Mouse (Mus musculus): ENCODE measurements at regions not wholly inside any gene's neighbourhood (a gene's known extent, or its start where the extent isn't known, plus 50 kb on each side); places are given as distances from the start of the nearest gene placed in this dataset.
"Not testable (repeated sequence)": the region's sequence is repeated elsewhere in the genome, so short reads cannot be mapped to it uniquely, and the experiment has no call there.

DNA sequence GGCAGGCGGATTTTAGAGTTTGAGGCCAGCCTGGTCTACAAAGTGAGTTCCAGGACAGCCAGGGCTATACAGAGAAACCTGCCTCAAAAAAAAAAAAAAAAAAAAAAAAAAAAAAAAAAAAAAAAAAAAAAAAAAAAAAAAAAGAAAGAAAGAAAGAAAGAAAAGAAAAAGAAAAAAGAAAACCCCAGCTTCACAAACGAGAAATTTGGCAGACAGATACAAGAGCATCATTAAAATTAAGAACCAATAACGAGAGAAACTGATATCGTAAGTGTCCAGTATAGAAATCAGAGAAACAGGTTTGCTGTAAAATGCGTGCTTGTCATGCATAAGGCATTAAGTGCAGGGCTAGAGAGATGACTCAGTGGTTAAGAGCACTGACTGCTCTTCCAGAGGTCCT lies 228.4 kb upstream of the Jarid2 start:
- peaks cover 20% of the 10 kb centered on the region for H3K4me1 ChIP-seq
- H3K9ac ChIP-seq; H3K4me2 ChIP-seq (replicated peaks); H3K27me3 ChIP-seq; ATAC-seq (ENCODE audit: insufficient number of reproducible peaks, insufficient read depth, low FRiP score, low TSS enrichment); H3K27ac ChIP-seq; H3K4me3 ChIP-seq; H3K36me3 ChIP-seq; H3K9me3 ChIP-seq: not testable (repeated sequence)
- 83% methylated on average over 5 of the region's 5 CpGs for WGBS

DNA sequence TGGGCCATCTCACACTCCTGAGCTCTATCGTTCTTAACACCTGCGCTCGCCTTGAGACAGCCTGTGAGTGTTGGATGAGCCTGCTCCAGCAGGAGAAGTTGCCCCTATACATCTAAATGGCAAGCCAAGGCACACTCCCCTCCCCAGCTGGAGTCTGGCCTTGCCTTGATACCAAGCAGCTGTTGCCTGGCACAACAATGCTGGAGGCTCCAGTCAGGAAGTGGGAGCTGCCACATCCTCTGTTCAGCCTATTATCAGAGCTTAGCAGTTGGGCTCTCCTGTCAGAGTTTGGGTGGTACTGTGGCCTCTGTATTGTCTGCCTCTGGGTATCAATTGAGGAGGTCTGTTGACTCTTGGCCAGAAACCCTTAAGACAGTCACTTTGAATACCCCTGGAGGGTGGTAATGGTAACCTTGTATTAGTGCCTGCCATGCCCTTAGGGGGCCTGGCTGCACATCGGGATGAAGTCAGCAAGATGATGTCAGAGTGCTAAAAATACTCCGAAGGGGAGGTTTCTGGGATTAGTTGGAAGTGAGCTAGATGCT lies 227.4 kb upstream of the Jarid2 start:
- ATAC-seq (ENCODE audit: insufficient number of reproducible peaks, insufficient read depth, low FRiP score, low TSS enrichment): no peak
- no peak overlapping the region for H3K9ac ChIP-seq
- H3K4me3 ChIP-seq: no peak overlapping the region
- no peaks in the 10 kb centered on the region for H3K27me3 ChIP-seq
- no peaks in the 10 kb centered on the region for H3K9me3 ChIP-seq
- 57% methylated on average over 5 of the region's 5 CpGs for WGBS
- H3K36me3 ChIP-seq: no peaks in the 10 kb centered on the region
- peaks cover 11% of the 10 kb centered on the region for H3K4me1 ChIP-seq
- no peak overlapping the region for H3K27ac ChIP-seq
- H3K4me2 ChIP-seq (replicated peaks): no peak overlapping the region

DNA sequence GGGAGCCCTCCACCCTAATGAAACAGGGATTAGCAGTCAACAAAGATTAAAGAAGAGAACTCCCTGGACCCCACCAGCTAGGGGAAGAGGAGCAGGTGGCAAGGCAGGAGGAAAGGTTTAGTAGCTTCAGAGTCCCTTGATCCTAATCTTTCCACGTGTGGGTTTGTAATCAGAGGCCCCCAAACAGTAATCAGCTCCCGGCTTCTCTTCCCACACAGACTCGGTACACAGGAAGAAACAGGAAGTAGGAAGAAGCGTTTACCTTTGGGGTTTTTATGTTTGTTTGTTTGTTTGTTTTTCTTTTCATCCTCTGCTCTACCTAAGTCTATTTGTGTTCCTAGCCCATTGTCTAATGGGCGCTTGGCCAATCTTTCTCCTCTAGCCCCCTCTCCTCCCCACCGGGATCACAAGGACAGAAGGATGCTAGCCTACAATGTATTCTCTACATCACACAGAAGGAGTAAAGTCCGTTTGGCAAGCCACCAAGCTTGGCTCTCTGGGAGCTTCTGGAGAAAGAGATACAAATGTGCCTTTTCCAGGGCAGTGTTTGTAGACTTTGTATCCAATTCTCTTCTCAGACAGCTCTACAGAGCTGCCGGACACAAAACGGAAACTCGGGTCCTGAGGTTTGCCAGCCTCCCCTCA lies 226.5 kb upstream of the Jarid2 start:
- no peak overlapping the region for H3K4me2 ChIP-seq (replicated peaks)
- no peak for ATAC-seq (ENCODE audit: insufficient number of reproducible peaks, insufficient read depth, low FRiP score, low TSS enrichment)
- H3K36me3 ChIP-seq: no peaks in the 10 kb centered on the region
- no peaks in the 10 kb centered on the region for H3K27me3 ChIP-seq
- no peak overlapping the region for H3K27ac ChIP-seq
- peaks cover 10% of the 10 kb centered on the region for H3K4me1 ChIP-seq
- H3K4me3 ChIP-seq: no peak overlapping the region
- 68% methylated on average over 10 of the region's 10 CpGs for WGBS
- H3K9ac ChIP-seq: no peak overlapping the region
- H3K9me3 ChIP-seq: no peaks in the 10 kb centered on the region

DNA sequence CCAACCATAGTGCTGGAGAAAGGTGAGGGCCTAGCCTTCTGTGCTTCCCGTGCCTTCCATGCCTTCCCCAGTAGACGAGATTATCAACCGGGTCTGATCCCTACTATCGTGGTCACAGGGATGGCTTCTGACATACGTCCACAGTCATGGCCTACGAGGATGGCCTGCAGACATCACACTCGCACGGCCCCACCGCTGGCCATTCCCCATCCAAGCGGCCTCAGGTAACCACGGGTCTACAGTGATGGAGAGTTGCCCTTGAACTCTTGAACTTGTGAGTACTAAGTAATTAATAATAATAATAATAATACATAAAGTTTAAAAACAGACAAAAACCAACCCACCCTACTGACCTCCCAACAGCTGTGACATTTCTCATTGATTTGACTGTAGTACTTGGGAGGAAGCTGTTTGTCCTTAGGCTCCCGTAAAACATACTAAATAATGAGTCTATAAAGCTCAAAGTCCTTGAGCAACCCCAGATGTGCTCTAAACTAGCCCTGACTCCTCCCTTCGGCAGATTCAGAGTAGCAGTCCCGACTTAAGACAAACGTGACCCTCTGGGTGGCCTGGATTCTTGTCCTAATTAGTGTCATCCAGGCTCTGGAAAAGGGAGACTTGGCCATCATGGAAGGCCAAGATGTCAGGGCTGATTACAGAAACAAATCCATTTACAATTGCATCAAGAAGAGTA lies 225.9 kb upstream of the Jarid2 start:
- H3K4me1 ChIP-seq: peaks cover 10% of the 10 kb centered on the region; the same call in 1 of the 2 replicates
- H3K4me3 ChIP-seq: no peak overlapping the region
- no peak overlapping the region for H3K27ac ChIP-seq
- no peak for ATAC-seq (ENCODE audit: insufficient number of reproducible peaks, insufficient read depth, low FRiP score, low TSS enrichment)
- 69% methylated on average over 15 of the region's 15 CpGs for WGBS
- H3K9ac ChIP-seq: no peak overlapping the region
- no peak overlapping the region for H3K4me2 ChIP-seq (replicated peaks)
- no peaks in the 10 kb centered on the region for H3K9me3 ChIP-seq
- H3K36me3 ChIP-seq: no peaks in the 10 kb centered on the region
- H3K27me3 ChIP-seq: no peaks in the 10 kb centered on the region

DNA sequence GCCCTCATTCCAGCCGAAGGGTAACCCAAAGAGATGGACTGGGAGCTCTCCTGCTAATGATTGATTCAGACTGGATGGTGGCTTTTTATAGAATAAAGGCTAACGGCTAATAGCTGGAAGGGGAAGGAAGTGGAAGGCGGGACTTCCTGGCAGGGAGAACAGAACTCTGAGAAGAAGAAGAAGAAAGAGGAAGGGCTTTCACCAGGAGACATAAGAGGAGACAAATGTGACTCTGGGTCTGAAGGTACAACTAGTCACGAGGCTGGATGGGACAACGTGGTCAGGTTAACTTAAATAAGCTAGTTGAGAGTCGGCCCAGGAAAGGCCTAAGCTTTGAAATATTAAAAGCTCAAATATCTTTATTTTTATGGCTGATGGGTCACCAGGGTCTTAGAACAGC lies 224.8 kb upstream of the Jarid2 start:
- H3K27me3 ChIP-seq: no peaks in the 10 kb centered on the region
- no peak overlapping the region for H3K27ac ChIP-seq
- H3K4me1 ChIP-seq: peaks cover 11% of the 10 kb centered on the region; the same call in 1 of the 2 replicates
- no peak overlapping the region for H3K9ac ChIP-seq
- no peak overlapping the region for H3K4me3 ChIP-seq
- ATAC-seq (ENCODE audit: insufficient number of reproducible peaks, insufficient read depth, low FRiP score, low TSS enrichment): no peak
- H3K36me3 ChIP-seq: no peaks in the 10 kb centered on the region
- H3K4me2 ChIP-seq (replicated peaks): no peak overlapping the region
- no peaks in the 10 kb centered on the region for H3K9me3 ChIP-seq
- 89% methylated on average over 6 of the region's 6 CpGs for WGBS

DNA sequence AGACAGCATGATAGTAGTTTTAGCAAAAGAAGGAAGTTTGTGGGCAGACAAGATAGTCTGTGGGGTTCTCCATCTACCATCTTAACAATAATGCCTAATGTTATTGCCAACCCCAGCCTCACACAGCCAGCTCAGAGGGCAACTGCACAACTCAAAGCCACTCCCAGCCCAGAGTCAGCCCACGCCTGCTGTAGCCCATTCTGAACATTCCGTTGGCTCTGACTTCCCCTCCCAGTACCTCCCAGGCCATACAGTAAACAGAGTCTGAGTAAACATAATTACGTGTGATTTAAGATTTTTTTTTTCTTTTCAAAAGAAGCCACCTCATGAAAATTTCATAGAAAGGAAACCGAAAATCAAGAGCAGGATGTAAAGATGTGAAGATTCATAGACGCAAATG lies 222.3 kb upstream of the Jarid2 start:
- 57% methylated on average over 5 of the region's 5 CpGs for WGBS
- Histone ChIP-seq H3K27ac (no peak overlapping the region), H3K9ac (no peak overlapping the region), H3K36me3 (no peaks in the 10 kb centered on the region), H3K4me1 (peaks cover 10% of the 10 kb centered on the region; the same call in 1 of the 2 replicates), H3K4me2 (replicated peaks) (no peak overlapping the region), H3K27me3 (no peaks in the 10 kb centered on the region), H3K9me3 (no peaks in the 10 kb centered on the region), H3K4me3 (no peak overlapping the region)
- no peak for ATAC-seq (ENCODE audit: insufficient number of reproducible peaks, insufficient read depth, low FRiP score, low TSS enrichment)

DNA sequence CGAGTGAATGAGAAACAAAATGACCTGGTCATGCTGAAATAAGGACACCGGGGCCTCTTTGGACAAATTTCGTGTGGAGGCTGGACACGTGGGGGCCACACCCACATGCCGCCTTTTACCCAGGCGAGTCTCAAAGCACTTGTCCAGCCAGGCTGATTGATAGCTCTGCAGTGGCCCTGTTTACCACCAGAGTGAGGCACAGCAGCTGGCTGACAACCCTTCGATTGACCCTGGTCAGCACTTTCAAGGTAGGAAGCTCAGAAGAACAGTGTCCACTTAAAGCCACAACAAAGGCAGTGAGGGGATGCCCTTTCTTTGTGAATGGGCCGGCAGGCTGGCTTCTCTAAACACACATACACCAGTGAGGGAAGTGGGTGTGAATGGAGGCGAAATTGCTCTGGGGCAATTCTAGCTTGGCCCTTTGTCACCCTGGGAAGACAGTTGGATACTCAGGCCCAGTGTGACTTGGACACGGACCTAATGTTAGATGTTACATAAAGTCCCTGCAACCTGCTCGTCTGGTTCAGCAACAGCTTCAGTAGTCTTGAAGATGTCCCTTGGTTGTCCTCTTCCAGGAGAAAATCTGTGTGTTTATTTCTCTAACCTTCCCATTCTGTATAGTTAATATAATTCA lies 219.6 kb upstream of the Jarid2 start:
- Histone ChIP-seq H3K9me3 (no peaks in the 10 kb centered on the region), H3K4me2 (replicated peaks) (no peak overlapping the region), H3K4me1 (peaks cover 18% of the 10 kb centered on the region), H3K27me3 (0 out of 2 replicates have a peak, but pooled peaks cover 2% of the 10 kb centered on the region), H3K36me3 (no peaks in the 10 kb centered on the region), H3K9ac (no peak overlapping the region), H3K4me3 (no peak overlapping the region), H3K27ac (no peak overlapping the region)
- 28% methylated on average over 11 of the region's 11 CpGs for WGBS
- ATAC-seq (ENCODE audit: insufficient number of reproducible peaks, insufficient read depth, low FRiP score, low TSS enrichment): no peak

DNA sequence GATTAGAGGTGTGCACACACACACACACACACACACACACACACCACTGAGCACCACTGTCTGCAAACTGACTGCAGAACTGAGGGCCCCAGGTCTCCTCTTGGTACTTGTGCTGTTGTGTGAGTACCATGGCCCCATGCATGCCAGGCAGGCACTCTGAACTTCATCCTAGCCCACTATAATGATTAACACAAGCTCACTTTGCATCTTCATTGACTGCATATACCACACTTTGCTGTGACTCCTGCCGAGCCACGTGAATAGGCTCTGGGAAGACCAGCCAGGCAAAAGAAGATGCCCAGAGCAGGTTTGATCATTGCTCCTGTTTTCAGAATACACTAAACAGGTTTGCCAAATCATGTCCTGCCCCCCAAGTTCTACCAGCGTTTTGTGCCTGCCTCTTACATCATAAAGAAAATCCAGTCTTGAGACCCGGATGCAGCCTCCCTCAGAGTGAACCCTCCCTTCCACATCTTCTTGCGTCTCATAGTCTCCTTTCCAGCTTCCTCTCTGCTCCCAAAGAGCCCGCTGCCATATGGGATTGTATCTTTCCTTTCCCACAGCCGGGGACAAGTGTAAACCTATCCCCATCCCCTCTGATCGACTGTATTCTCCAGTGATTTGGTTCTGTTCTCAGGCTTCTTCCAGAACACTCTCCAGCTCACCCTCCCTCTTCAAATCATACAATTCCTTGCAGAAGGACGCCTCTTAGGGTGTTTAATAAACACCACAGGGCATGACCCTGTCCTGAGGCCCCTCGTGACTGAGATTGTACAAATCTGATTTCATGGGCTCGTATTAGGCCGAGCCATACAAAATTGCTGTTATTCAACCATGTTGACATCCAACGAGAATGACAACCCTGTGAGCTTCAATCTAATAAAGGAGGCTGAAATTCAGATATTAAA lies 215.6 kb upstream of the Jarid2 start:
- no peaks in the 10 kb centered on the region for H3K36me3 ChIP-seq
- 28% methylated on average over 13 of the region's 13 CpGs for WGBS
- H3K4me3 ChIP-seq: no peak overlapping the region
- H3K4me2 ChIP-seq (replicated peaks): no peak overlapping the region
- peaks cover 26% of the 10 kb centered on the region for H3K4me1 ChIP-seq
- peak overlapping the region; percentile 43 for H3K27ac ChIP-seq
- no peaks in the 10 kb centered on the region for H3K9me3 ChIP-seq
- H3K27me3 ChIP-seq: 0 out of 2 replicates have a peak, but pooled peaks cover 2% of the 10 kb centered on the region
- ATAC-seq (ENCODE audit: insufficient number of reproducible peaks, insufficient read depth, low FRiP score, low TSS enrichment): no peak; the same call in 1 of the 2 replicates
- H3K9ac ChIP-seq: no peak overlapping the region

DNA sequence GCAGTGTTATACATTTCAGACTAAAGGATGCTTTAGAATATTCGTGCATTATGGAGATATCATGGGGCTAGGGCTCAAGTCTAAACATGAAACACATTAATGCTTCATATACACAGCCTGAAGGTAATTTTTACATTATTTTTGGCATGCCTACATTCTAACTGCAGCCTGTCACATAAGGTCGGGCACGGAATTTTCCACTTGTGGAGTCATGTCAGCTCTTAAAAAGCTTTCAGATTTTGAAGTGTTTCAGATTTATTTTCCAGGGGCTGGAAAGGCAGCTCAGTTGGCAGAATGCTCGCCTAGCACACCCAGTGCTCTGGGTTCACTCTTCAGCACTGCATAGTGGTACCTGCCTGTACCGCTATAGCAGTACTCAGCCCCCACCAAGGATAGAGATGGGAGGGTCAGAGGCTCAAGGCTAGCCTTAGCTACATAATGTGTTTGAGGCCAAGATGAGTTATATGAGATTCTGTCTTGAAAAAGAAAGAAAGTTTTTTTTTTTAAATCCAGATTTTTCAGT lies 214.6 kb upstream of the Jarid2 start:
- Histone ChIP-seq H3K36me3 (no peaks in the 10 kb centered on the region), H3K4me1 (peaks cover 22% of the 10 kb centered on the region), H3K4me3 (no peak overlapping the region), H3K27ac (0 out of 2 replicates have a peak overlapping the region, but pooled peaks have one; percentile 43), H3K9me3 (no peaks in the 10 kb centered on the region), H3K4me2 (replicated peaks) (no peak overlapping the region), H3K9ac (no peak overlapping the region), H3K27me3 (0 out of 2 replicates have a peak, but pooled peaks cover 2% of the 10 kb centered on the region)
- 45% methylated on average over 5 of the region's 5 CpGs for WGBS
- no peak for ATAC-seq (ENCODE audit: insufficient number of reproducible peaks, insufficient read depth, low FRiP score, low TSS enrichment)

DNA sequence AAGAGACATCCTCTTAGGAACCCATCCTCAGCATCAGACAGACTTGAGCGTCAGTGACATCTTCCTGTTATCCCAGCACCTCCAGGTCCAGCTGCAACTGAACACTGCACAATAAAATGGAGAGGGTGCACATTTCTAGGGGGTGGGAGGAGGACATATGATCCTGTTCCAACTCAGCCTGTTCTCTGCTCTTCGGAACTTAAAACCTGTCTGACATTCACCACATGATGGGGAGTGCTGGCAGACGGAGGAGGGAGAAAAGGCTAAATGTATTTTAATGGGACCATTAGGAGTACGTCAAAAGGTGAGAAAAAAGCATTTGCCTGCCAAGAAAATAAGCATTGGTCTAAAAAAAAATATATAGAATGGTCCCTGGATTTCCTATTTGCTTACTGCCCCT lies 212.4 kb upstream of the Jarid2 start:
- WGBS: 39% methylated on average over 4 of the region's 4 CpGs
- Histone ChIP-seq H3K9me3 (no peaks in the 10 kb centered on the region), H3K9ac (no peak overlapping the region), H3K27me3 (0 out of 2 replicates have a peak, but pooled peaks cover 2% of the 10 kb centered on the region), H3K36me3 (no peaks in the 10 kb centered on the region), H3K27ac (no peak overlapping the region), H3K4me3 (no peak overlapping the region), H3K4me1 (peaks cover 21% of the 10 kb centered on the region), H3K4me2 (replicated peaks) (no peak overlapping the region)
- no peak for ATAC-seq (ENCODE audit: insufficient number of reproducible peaks, insufficient read depth, low FRiP score, low TSS enrichment)

DNA sequence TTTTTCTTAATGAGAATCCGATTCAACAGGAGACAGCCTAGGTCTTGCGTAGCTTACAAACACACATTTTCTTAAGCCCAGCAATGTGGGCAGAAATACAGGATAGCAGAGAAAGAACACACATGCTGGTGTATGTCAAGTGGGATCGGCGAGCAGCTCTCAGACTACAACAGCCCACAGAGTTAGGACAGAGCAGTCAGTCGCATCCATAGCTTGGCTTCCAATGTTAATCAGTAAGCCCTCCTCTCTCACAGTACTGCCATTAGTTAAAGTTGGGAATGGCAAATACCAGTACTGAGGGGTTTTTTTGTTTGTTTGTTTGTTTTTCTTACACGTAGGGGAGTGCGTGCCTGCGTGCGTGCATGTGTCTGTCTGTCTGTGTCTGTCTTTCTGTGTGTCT lies 212.0 kb upstream of the Jarid2 start:
- H3K9me3 ChIP-seq: no peaks in the 10 kb centered on the region
- no peak overlapping the region for H3K9ac ChIP-seq
- no peaks in the 10 kb centered on the region for H3K36me3 ChIP-seq
- no peak overlapping the region for H3K4me3 ChIP-seq
- H3K27me3 ChIP-seq: no peaks in the 10 kb centered on the region
- 86% methylated on average over 9 of the region's 9 CpGs for WGBS
- H3K4me2 ChIP-seq (replicated peaks): no peak overlapping the region
- no peak overlapping the region for H3K27ac ChIP-seq
- ATAC-seq (ENCODE audit: insufficient number of reproducible peaks, insufficient read depth, low FRiP score, low TSS enrichment): no peak
- H3K4me1 ChIP-seq: peaks cover 21% of the 10 kb centered on the region

Measured in embryonic facial prominence, embryonic 12.5 days (tissue).